Mouse (Mus musculus) gastrocnemius, postnatal 14 days (tissue): Measurements from ENCODE around the gene Tinf2. TPM values are rescaled to one million over a fixed set of nuclear protein-coding genes. Genes with fewer than 3 reads are reported as not detected.

Source experiments
- DNase-seq: peaks from one replicate; pipeline ENCODE4 v3.0.0; 2021; ENCODE audit warnings: mixed read lengths
- intact Hi-C: fragments of 180-260 bp; cut with DNase I; formaldehyde crosslinking; loops from one replicate; pipeline ENCODE4 v1.15.1; 2025; ENCODE audit warnings: low total_unique reads
- total RNA-seq, 2 experiments: library from RNA; stranded (reverse); gene quantifications; 2 replicates each; pipeline ENCODE4 v1.2.3; 2021

Tinf2 gene
- total RNA-seq, 2 experiments from 2014 or later: 10.3 to 11.2 TPM

GRCm38 (mm10) chr14:55643060-55643907, 38.3 kb downstream of the Tinf2 start, which contains the start of gene Tm9sf1:
Gene Tm9sf1, minus strand, starts transcription at chr14:55643806.
- DNase-seq: peak; percentile 85
- intact Hi-C loops: no loop called here

- intact Hi-C loops: no loop called here
Observed at GRCm38 (mm10) chr14:55642679-55643059, 39.0 kb downstream of the Tinf2 start.

GRCm38 (mm10) chr14:55641291-55641690, 40.3 kb downstream of the Tinf2 start:
- intact Hi-C loops: no loop called here
- DNase-seq: no peak

More at GRCm38 (mm10) chr14:55642679-55643059, 39.0 kb downstream of the Tinf2 start:
- no peak for DNase-seq

GRCm38 (mm10) chr14:55640816-55641215, 40.8 kb downstream of the Tinf2 start:
- no peak for DNase-seq
- intact Hi-C loops: no loop called here

- intact Hi-C loops: no loop called here
- DNase-seq: no peak
Observed at GRCm38 (mm10) chr14:55637795-55638194, 43.8 kb downstream of the Tinf2 start, which contains the start of gene Gm49378. Gene Gm49378, minus strand, starts transcription at chr14:55637895.

GRCm38 (mm10) chr14:55635523-55636007, 46.1 kb downstream of the Tinf2 start, which contains the start of gene Ipo4:
Gene Ipo4, minus strand, starts transcription at chr14:55635957.
- peak; percentile 89 for DNase-seq
- intact Hi-C loops: no loop called here

GRCm38 (mm10) chr14:55634874-55635522, 46.6 kb downstream of the Tinf2 start:
- peak; percentile 49 for DNase-seq
- intact Hi-C loops: no loop called here

GRCm38 (mm10) chr14:55629312-55629711, 52.3 kb downstream of the Tinf2 start:
- intact Hi-C loops: no loop called here
- DNase-seq: peak; percentile 40

GRCm38 (mm10) chr14:55628077-55628827, 53.4 kb downstream of the Tinf2 start:
- intact Hi-C loops: no loop called here
- DNase-seq: no peak

Other genes with a start within 250 kb of the Tinf2 start
- 10 to 100 TPM; 30.5 to 40.5 TPM for gene Dhrs4, start 203.1 kb downstream of the Tinf2 start, total RNA-seq
- gene Carmil3, start 191.2 kb downstream of the Tinf2 start, total RNA-seq: 1 to 10 TPM in 1 of 2 experiments, under 1 TPM in 1; 0.74 to 1.3 TPM
- gene Cpne6, start 171.4 kb downstream of the Tinf2 start, total RNA-seq: under 1 TPM in 1 of 2 experiments, not detected in 1; 0.16 TPM
- gene Nrl, start 156.8 kb downstream of the Tinf2 start, total RNA-seq: not detected
- gene Pck2, start 141.6 kb downstream of the Tinf2 start, total RNA-seq: 10 to 100 TPM; 11.5 to 13.8 TPM
- gene Dcaf11, start 121.8 kb downstream of the Tinf2 start, total RNA-seq: 10 to 100 TPM; 76.5 to 87.8 TPM
- not detected for gene A730061H03Rik, start 121.4 kb downstream of the Tinf2 start, total RNA-seq
- 100 to 1,000 TPM; 415 to 455 TPM for gene Fitm1, start 106.2 kb downstream of the Tinf2 start, total RNA-seq
- 10 to 100 TPM; 48.3 to 49.7 TPM for gene Psme1, start 103.7 kb downstream of the Tinf2 start, total RNA-seq
- 10 to 100 TPM; 38.6 to 39.4 TPM for gene Emc9, start 96.5 kb downstream of the Tinf2 start, total RNA-seq
- 10 to 100 TPM; 57.5 to 63.2 TPM for gene Psme2, start 90.7 kb downstream of the Tinf2 start, total RNA-seq
- gene Rnf31, start 90.1 kb downstream of the Tinf2 start, total RNA-seq: 10 to 100 TPM in 1 of 2 experiments, 1 to 10 TPM in 1; 9.4 to 11.7 TPM
- 1 to 10 TPM; 3.9 to 4.8 TPM for gene Irf9, start 78.2 kb downstream of the Tinf2 start, total RNA-seq
- gene Rec8, start 63.8 kb downstream of the Tinf2 start, total RNA-seq: under 1 TPM; 0.53 to 0.72 TPM
- gene Ipo4, start 45.9 kb downstream of the Tinf2 start, total RNA-seq: 10 to 100 TPM; 52.5 to 62.0 TPM
- under 1 TPM; 0.27 to 0.96 TPM for gene Gm49378, start 43.9 kb downstream of the Tinf2 start, total RNA-seq
- gene Tm9sf1, start 38.0 kb downstream of the Tinf2 start, total RNA-seq: 10 to 100 TPM; 21.5 TPM
- under 1 TPM; 0.12 to 0.49 TPM for gene Tssk4, start 31.6 kb downstream of the Tinf2 start, total RNA-seq
- gene Mdp1, start 21.3 kb downstream of the Tinf2 start, total RNA-seq: 10 to 100 TPM; 17.8 to 19.7 TPM
- gene Gmpr2, start 9.9 kb downstream of the Tinf2 start, total RNA-seq: 1 to 10 TPM; 4.0 to 4.3 TPM
- gene Nedd8, start 9.7 kb downstream of the Tinf2 start, total RNA-seq: 100 to 1,000 TPM; 200 to 201 TPM
- under 1 TPM; 0.16 to 0.35 TPM for gene Tgm1, start 32.1 kb upstream of the Tinf2 start, total RNA-seq
- 1 to 10 TPM; 8.2 to 9.3 TPM for gene Rabggta, start 40.4 kb upstream of the Tinf2 start, total RNA-seq
- 10 to 100 TPM; 28.5 to 30.2 TPM for gene Dhrs1, start 63.9 kb upstream of the Tinf2 start, total RNA-seq
- gene Nop9, start 63.9 kb upstream of the Tinf2 start, total RNA-seq: 10 to 100 TPM; 12.1 to 13.9 TPM
- gene Cideb, start 76.6 kb upstream of the Tinf2 start, total RNA-seq: not detected
- gene Ltb4r2, start 79.6 kb upstream of the Tinf2 start, total RNA-seq: under 1 TPM in 1 of 2 experiments, not detected in 1; 0.12 TPM
- gene Ltb4r1, start 84.1 kb upstream of the Tinf2 start, total RNA-seq: under 1 TPM; 0.22 to 0.39 TPM
- gene Adcy4, start 102.3 kb upstream of the Tinf2 start, total RNA-seq: 1 to 10 TPM; 7.1 to 8.6 TPM
- gene Ripk3, start 107.0 kb upstream of the Tinf2 start, total RNA-seq: 1 to 10 TPM; 2.4 to 2.6 TPM
- 1 to 10 TPM; 7.4 to 7.5 TPM for gene Nfatc4, start 141.3 kb upstream of the Tinf2 start, total RNA-seq
- gene Nynrin, start 172.2 kb upstream of the Tinf2 start, total RNA-seq: 1 to 10 TPM; 7.2 to 7.5 TPM
- gene Cbln3, start 202.6 kb upstream of the Tinf2 start, total RNA-seq: under 1 TPM; 0.11 to 0.12 TPM
- 1 to 10 TPM; 7.1 to 8.2 TPM for gene Khnyn, start 203.1 kb upstream of the Tinf2 start, total RNA-seq
- 10 to 100 TPM; 82.6 to 85.7 TPM for gene Sdr39u1, start 218.5 kb upstream of the Tinf2 start, total RNA-seq